Mouse (Mus musculus) neural tube, embryonic 11.5 days (tissue): ENCODE data around the gene Gm12886. TPM values are rescaled to one million over a fixed set of nuclear protein-coding genes. Genes with fewer than 3 reads are reported as not detected.

Experiments
- ATAC-seq: fragments of 200-750 bp; cut with Nextera tagmentation; 2 replicates; pipeline ENCODE4 v1.8.0; 2017; ENCODE audit warnings: moderate number of reproducible peaks, mild to moderate bottlenecking, moderate TSS enrichment, moderate library complexity; ENCODE audit not compliant: insufficient read depth, low FRiP score, low TSS enrichment
- DNase-seq: peaks from one replicate; pipeline ENCODE4 v3.0.0-alpha.2; 2015; ENCODE audit warnings: low spot score
- H3K27ac ChIP-seq: fragments of 300-500 bp; sonication (generic); 2 replicates; pipeline ENCODE4 v1.5.1; 2014; ENCODE audit warnings: low read depth, mild to moderate bottlenecking, low read length
- H3K27me3 ChIP-seq: fragments of 300-500 bp; sonication (generic); 2 replicates; pipeline ENCODE4 v1.6.1; 2014; ENCODE audit warnings: mild to moderate bottlenecking, low read length, mixed read lengths; ENCODE audit not compliant: control insufficient read depth, insufficient read depth
- H3K36me3 ChIP-seq: fragments of 300-500 bp; sonication (generic); 2 replicates; pipeline ENCODE4 v1.6.1; 2014; ENCODE audit warnings: mild to moderate bottlenecking, low read length, moderate library complexity, mixed read lengths; ENCODE audit not compliant: control insufficient read depth, insufficient read depth
- H3K4me1 ChIP-seq: fragments of 300-500 bp; sonication (generic); 2 replicates; pipeline ENCODE4 v1.6.1; 2014; ENCODE audit warnings: low read length, mixed read lengths; ENCODE audit not compliant: control insufficient read depth, insufficient read depth
- H3K4me2 ChIP-seq: fragments of 300-500 bp; sonication (generic); 2 replicates; pipeline ENCODE4 v1.6.1; 2014; ENCODE audit warnings: low read depth, mild to moderate bottlenecking, moderate library complexity
- H3K4me3 ChIP-seq: fragments of 300-500 bp; sonication (generic); 2 replicates; pipeline ENCODE4 v1.5.1; 2014; ENCODE audit warnings: low read depth, low read length
- H3K9ac ChIP-seq: fragments of 300-500 bp; sonication (generic); 2 replicates; pipeline ENCODE4 v1.6.1; 2014; ENCODE audit warnings: mild to moderate bottlenecking, low read length
- H3K9me3 ChIP-seq: fragments of 300-500 bp; sonication (generic); 2 replicates; pipeline ENCODE4 v1.6.1; 2016; ENCODE audit warnings: low read length; ENCODE audit not compliant: control insufficient read depth
- WGBS: fragments of 180-500 bp; shearing (Covaris S2); extraction: QIAGEN DNeasy Blood & Tissue Kit; methylation state at CpG from one replicate; pipeline ENCODE4 v1.1.7; 2014; 5-methylcytosine and 5-hydroxymethylcytosine counted together
- polyA plus RNA-seq: library from polyadenylated mRNA; unstranded; fragments of >200 nt; fragmentation: Nextera tagmentation; extraction: Ambion mirVana; gene quantifications from 2 replicates; pipeline ENCODE4 v1.2.1, GENCODE M21; 2014

Gm12886 gene
- polyA plus RNA-seq: not detected in 2 replicates

DNA sequence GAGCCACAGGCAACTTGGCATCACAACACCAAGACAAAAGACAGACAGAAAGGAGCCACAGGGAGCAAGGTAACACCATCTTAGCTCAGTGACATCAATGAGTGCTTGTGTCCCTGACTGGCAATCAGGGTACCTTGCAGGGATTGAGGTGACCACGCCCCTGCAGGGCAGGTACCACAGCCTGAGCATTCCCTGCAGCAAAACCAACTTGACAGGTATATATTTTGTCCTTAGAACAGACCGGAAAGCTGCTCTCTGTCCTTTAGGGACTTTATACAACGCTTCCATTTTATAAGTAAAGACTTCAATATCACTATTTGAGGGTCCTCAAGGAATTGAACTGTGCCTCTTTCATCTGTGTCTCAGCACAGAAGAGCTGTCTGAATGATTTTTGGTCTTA is at the start of gene Gm12886:
TSS of gene Gm12886 (minus strand) at position 101 of the 400 bp plus-strand sequence.
- Histone ChIP-seq H3K9me3 (peaks cover 12% of the 10 kb centered on the region), H3K9ac (no peak within 1 kb of the TSS), H3K4me2 (no peak within 1 kb of the TSS), H3K4me3 (no peak within 1 kb of the TSS), H3K4me1 (no peaks in the 10 kb centered on the region), H3K36me3 (no peaks in the 10 kb centered on the region), H3K27me3 (no peaks in the 10 kb centered on the region), H3K27ac (no peak within 1 kb of the TSS)
- DNase-seq (no peak), ATAC-seq (no peak)
- WGBS: 77% methylated on average over 3 of the region's 3 CpGs

Other genes starting within 250 kb of the Gm12886 start
- gene Rlf, start 208.0 kb downstream of the Gm12886 start, polyA plus RNA-seq: 24.4 and 26.0 TPM in 2 replicates
- gene Gm12888, start 98.2 kb downstream of the Gm12886 start, polyA plus RNA-seq: not detected in 2 replicates
- gene Gm12887, start 199.0 kb upstream of the Gm12886 start, polyA plus RNA-seq: not detected in 2 replicates